Mouse (Mus musculus) v-Abl transformed pro-B cells (cell line): ENCODE data around the gene Nudt4.

Experiments
- in situ Hi-C, 2 experiments: fragments of 400-800 bp; cut with MboI; formaldehyde crosslinking; loops; one replicate each; pipeline ENCODE4 v1.15.1; 2025; ENCODE audit not compliant: unreplicated experiment in 2 of 2

Gene Nudt4

DNA sequence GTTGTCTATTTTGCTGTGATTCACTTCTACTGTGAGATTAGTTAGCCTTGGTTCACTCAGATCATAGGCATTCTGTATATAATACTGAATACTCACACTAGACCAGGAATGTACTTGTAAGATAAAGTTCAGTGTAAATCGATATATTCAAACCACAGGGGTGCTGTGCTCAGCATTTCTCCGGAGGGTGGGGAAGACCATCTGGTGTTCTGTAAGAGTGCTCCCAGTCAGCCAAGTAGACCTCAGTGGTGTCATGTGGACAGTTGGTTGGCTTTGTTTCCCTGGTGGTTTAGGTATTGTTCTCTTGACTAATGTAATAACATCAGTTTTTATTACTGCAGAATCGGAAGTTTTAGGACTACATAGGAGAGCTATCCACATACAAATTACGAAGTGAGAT, 18.9 kb downstream of the Nudt4 start:
- in situ Hi-C loops, result loop anchor here in 1 of 2 experiments (5.0 to 25.0 kb wide), 2 partner anchors 553 to 1067 kb away; partner anchors contain the start of gene Btg1

- in situ Hi-C loops, result loop anchor here in 1 of 2 experiments (5.0 to 25.0 kb wide), 3 partner anchors 442 to 1068 kb away; partner anchors contain the start of gene Btg1
Observed at GRCm38 (mm10) chr10:95544651-95545050, 19.3 kb downstream of the Nudt4 start.

DNA sequence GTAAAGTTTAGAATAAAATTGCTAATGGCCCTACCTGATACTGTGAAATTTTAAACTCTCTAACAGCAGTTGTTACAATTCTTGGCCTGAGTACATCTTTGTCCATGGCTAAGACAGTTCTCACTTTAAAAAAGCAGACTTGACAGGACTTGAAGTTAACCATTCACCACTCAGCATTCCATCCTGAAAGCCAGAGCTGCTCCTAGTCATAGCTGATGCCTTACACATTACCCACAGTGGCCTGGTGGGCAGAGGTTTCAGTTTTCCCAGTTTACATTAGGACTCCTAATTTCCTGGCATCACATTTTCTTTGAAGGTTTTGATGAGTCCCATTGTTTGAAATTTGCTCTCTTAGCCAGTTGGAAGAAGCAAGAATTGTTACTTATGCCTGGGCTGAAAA, 19.9 kb downstream of the Nudt4 start:
- in situ Hi-C loops, result loop anchor here in 1 of 2 experiments (5.0 to 25.0 kb wide), 2 partner anchors 442 to 1068 kb away; partner anchors contain the start of gene Btg1

GRCm38 (mm10) chr10:95543377-95543776, 20.6 kb downstream of the Nudt4 start:
- in situ Hi-C loops, result loop anchor here in 1 of 2 experiments (5.0 to 25.0 kb wide), 2 partner anchors 441 to 1069 kb away; partner anchors contain the start of gene Btg1

GRCm38 (mm10) chr10:95542916-95543315, 21.0 kb downstream of the Nudt4 start:
- in situ Hi-C loops, result loop anchor here in 1 of 2 experiments (5.0 to 25.0 kb wide), 2 partner anchors 441 to 1069 kb away; partner anchors contain the start of gene Btg1

GRCm38 (mm10) chr10:95539841-95540240, 24.1 kb downstream of the Nudt4 start:
- in situ Hi-C loops, result loop anchor here in 1 of 2 experiments (5.0 to 25.0 kb wide), 2 partner anchors 438 to 1072 kb away; partner anchors contain the start of gene Btg1

DNA sequence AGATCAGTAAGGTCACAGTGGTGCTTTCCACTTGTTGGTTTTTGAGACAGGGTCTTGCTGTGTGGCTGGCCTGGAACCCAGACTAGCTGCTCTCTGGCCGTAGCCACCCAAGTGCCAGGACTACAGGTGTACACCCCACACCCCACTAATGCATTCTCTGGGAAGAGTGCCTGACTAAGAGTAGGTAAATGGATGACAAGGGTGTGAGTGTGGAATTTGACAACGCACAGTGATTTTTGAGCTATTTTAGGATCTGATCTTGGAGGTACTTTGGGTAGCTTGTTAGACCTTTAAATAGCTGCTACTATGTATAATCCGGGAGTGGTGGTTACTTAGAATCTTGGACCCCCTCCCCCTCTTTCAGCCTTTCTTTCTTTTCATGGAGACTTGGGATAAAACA, 24.7 kb downstream of the Nudt4 start:
- in situ Hi-C loops, result loop anchor here in 1 of 2 experiments (25.0 kb wide), 1 partner anchor 1073 kb away; the partner anchor contains the start of gene Btg1

GRCm38 (mm10) chr10:95536222-95536541, 27.8 kb downstream of the Nudt4 start:
- in situ Hi-C loops, result loop anchor here in 1 of 2 experiments (25.0 kb wide), 1 partner anchor 1076 kb away; the partner anchor contains the start of gene Btg1

DNA sequence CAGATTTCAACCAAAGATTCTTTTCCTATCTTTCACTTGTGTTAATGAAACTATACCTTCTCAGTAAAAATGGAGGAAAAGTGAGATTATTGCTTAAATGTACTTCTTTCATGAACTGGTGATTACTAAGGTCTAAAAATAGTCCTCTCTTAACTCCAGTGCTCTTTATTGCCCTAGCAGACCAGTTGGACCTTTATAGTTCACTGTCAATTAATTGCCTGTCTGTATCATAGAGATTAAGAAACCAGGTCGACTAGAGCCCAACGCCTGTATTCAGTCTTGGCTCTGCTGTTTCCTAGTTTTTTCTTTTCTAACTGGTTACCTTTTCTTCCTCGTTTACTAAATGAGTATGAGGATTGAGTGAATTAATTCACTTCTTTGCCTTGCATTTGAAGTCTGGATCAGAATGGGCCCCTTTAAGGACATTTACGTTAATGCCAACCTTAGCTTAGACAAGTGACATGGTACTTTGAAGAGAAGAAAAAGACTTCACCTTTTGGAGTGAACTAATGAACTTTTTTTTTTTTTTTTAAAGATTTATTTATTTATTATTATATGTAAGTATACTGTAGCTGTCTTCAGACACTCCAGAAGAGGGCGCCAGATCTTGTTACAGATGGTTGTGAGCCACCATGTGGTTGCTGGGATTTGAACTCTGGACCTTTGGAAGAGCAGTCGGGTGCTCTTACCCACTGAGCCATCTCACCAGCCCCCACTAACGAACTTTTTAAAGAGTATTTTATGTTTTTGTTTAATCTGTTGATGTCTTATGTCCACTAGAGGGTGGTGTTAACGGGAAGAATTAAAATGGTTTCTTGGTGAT, 28.3 kb downstream of the Nudt4 start:
- in situ Hi-C loops, result loop anchor here in 1 of 2 experiments (25.0 kb wide), 1 partner anchor 1077 kb away; the partner anchor contains the start of gene Btg1

- in situ Hi-C loops, result loop anchor here in 1 of 2 experiments (25.0 kb wide), 1 partner anchor 1079 kb away; the partner anchor contains the start of gene Btg1
Observed at GRCm38 (mm10) chr10:95533382-95533781, 30.6 kb downstream of the Nudt4 start.

DNA sequence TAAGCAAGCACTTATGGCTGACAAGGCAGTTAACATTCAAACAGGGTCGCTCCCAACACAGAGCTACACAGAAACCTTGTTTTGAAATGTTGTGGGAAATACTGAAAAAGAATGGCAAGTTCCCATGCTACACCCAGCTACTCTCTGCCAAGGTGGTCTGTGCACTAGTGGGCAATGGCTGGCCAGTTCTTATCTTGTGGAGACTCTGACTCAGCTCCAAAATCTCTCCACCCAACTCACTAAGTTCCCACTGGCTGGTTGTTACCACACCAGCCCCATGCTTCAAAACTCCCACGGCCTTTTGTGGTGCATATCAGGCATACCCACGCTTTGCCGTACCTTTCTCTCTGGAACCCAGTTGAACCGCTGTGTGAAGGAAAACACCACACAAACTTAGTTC, 31.0 kb downstream of the Nudt4 start:
- in situ Hi-C loops, result loop anchor here in 1 of 2 experiments (25.0 kb wide), 1 partner anchor 1079 kb away; the partner anchor contains the start of gene Btg1

DNA sequence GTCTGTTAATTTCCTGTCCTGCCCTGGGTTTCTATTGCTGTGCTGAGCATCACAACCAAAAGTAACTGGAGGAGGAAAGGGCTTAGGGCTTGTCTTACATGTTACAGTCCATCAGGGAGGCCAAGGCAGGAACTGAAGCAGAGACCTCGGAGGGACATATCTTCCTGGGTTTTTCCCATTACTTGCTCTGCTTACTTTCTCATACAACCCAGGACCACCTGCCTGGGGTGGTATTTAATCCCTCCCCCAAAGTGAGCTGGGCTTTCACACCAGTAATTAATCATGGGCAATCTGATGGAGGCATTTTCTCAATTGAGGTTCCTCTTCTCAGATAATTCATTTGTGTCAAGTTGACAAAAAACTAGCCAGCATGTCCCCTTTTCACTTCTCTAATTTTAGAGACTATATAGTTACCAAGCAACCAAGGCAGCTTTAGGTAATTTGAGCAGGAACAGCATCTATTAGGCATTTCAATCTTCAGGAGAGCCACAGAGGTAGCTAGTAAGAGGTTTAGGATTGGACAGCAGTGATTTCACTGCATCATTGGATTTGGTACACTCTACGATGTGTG, 33.3 kb downstream of the Nudt4 start:
- in situ Hi-C loops, result loop anchor here in 1 of 2 experiments (25.0 kb wide), 1 partner anchor 1082 kb away; the partner anchor contains the start of gene Btg1

DNA sequence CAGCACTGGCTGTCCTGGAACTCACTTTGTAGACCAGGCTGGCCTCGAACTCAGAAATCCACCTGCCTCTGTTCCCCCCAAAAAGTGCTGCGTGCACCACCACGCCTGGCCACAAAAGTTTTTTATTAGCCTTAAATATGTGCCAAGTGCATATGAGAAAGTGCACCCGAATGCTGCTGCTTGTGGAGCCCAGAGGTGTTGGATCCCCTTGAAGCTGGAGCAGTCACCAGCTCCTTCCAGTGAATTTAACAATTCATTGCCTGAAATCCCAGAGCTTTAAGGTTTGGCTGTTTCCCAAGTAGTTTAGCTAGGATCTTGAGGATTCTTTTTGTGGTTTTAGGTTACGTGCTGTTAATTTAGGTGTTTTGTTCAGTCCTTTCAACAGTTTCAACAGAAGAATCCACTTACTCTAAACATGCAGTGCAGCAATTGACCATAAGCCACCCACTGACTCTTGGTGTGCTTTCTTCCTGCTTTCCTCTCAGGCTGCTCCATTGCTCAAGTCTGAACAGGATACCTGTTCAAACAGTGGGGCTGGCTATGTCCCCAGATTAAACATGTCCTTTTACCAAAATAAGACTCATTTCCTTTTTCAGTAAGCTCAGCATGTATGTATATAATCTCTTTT, 37.3 kb downstream of the Nudt4 start:
- in situ Hi-C loops, result loop anchor here in 1 of 2 experiments (25.0 kb wide), 1 partner anchor 1086 kb away; the partner anchor contains the start of gene Btg1

DNA sequence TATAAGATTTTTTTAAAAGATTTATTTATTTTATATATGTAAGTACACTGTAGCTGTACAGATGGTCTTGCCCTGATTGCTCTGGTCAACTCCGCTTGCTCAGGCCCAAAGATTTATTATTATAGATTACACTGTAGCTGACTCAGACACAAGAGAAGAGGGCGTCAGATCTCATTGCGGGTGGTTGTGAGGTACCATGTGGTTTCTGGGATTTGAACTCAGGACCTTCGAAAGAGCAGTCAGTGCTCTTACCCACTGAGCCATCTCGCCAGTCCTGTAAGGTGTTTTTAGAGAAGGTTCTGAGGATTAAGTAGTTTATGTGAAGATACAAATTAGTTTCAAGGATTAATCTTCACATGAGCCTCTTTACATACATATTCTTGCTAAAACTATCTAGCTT, 38.1 kb downstream of the Nudt4 start:
- in situ Hi-C loops, result loop anchor here in 1 of 2 experiments (25.0 kb wide), 1 partner anchor 1086 kb away; the partner anchor contains the start of gene Btg1

- in situ Hi-C loops, result loop anchor here in 1 of 2 experiments (25.0 kb wide), 1 partner anchor 1087 kb away; the partner anchor contains the start of gene Btg1
Observed at GRCm38 (mm10) chr10:95525037-95525675, 38.8 kb downstream of the Nudt4 start.

GRCm38 (mm10) chr10:95517656-95518055, 46.3 kb downstream of the Nudt4 start:
- in situ Hi-C loops, result no loop called here

DNA sequence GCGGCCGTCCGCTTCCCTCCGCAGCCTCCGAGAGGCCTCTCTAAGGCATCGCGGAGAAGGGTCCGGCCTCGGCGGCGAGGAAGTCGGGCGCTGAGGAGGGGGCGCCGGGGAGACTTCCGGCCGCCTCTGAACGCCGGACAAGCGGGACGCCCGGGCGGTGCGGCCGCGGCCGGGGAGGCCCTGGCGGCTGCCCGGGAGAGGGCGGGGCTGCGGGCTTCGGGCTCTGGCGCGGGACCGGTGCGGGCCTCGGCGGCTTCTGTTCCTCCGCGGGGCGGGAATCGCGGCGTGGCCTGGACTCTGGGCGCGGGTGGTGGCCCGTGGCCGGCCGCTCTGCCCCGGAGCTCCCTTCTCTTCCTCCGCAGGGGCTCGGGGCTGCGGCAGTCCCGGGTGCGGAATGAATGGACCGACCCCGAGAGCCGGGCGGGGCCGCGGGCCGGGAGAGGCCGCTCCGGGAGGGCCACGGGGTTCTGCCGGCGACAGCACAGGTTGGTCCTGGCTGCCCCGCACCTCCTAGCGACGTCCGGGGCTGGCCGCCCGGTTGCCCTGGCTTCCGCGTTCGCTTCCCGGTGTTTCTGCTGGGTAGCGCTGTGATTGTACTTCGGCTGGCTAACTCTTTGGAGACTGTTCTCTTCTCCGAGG, 48.5 kb downstream of the Nudt4 start:
- in situ Hi-C loops, result no loop called here

- in situ Hi-C loops, result no loop called here
Observed at GRCm38 (mm10) chr10:95514656-95515292, 49.2 kb downstream of the Nudt4 start, which contains the start of gene Ube2n. Ube2n (plus strand) TSS chr10:95515145.
